10 mouse cellular contexts compared by ENCODE assay signal in genomic region chr5:16568997-16569396, GRCm38 (mm10).
"Had no signal": no experiment of that assay in that cellular context is flagged by ENCODE, and none has a peak within 500 bp of the region (broad histone marks: within the 10 kb centered on the region; RNA-seq: fewer than 3 reads in every experiment).

No protein-coding gene starts in this region.

- DNase-seq: kidney, adult 9 months; kidney, postnatal 36 days; layer of hippocampus, adult 9-11 months; layer of hippocampus, postnatal 36 days; liver, embryonic 13.5 days; liver, postnatal 0 days; midbrain, embryonic 14.5 days; right cerebral cortex, postnatal 14 days; thymus, adult 2 months; thymus, postnatal 25 days had no signal

- ATAC-seq: liver, postnatal 0 days had no signal
